Mouse (Mus musculus) thymus, postnatal 10 days (tissue): ENCODE results near the gene Btbd16.

Experiments
- DNase-seq, 2 experiments: peaks; one replicate each; pipeline ENCODE4 v3.0.0; 2021; ENCODE audit warnings: low spot score in 2 of 2

The Btbd16 gene

GRCm38 (mm10) chr7:130773914-130774630 lies at the start of gene Btbd16:
Gene Btbd16, plus strand, starts transcription at chr7:130774069.
- peak; percentile 40 to 42 for DNase-seq

- no peak for DNase-seq
Measured at GRCm38 (mm10) chr7:130726185-130726584, 47.7 kb upstream of the Btbd16 start.

DNA sequence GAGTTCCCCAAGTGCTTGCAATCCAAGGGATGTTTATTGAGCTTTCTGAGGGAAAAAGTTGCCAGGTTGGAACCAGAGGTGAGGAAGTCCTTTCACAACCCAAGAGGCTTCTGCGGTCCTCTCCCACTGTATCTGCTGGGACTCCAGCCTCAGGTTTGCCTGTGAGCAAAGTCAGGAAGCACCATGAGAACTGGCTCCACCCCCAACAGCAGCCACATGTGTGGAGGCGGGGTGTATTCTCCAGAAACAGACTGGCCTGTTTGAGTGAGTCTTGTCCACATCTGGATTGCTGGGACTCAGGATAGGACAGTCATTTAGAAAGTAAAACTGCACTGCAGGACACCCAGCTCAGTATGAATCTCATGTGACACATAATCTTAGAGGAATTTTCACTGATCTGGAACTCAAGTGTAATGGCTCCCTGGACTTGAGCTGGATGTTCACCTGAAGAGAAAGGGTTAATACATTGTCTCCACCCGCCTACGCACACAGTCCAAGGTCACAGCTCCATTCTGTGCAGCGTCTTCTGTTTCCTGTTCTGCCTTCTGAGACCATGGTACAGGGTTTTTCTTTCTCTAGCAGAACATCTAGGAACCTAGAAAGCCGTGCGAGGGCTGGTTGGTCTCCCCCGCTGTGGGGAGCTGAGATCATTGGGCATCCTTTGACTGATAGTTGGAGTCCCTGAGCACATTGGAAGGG lies 47.0 kb upstream of the Btbd16 start:
- no peak for DNase-seq

DNA sequence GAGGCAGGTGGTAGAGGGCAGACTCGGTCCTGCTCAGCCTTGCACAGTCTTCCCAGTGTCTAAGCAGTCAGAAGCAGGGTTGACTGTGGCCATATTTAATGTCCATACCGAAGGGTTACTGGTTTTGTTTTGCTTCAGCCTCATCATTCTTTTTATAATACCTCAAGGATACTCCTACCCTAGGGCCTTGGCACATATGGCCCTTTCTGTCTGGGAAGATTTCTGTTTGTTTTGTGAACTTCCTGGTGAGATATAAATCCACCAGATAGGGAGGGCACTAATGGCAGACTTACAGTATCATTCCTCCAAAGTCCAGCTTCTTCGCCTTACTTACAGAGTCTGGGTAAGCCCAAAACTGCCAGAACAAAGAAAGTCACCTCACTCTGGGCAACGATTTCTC lies 46.3 kb upstream of the Btbd16 start:
- DNase-seq = no peak

DNA sequence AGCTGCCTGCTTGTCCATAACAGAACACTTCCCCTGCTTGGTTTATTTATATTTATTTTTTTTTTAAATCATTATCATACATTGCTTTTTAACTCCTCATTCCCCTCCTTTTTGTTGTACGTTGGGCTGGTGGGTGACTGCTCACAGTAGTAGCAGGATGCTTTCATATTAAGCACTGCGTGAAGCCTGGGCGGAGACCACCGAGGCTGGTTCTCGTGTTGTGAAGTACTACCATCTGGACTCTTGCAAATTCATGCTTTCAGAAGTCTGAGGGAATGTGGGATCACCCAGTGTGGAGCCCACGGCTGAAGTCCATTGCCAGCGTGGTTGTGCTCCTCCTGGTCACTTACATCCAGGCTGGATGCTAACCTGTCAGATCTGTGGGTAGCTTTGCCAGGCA lies 42.1 kb upstream of the Btbd16 start:
- DNase-seq = no peak

DNA sequence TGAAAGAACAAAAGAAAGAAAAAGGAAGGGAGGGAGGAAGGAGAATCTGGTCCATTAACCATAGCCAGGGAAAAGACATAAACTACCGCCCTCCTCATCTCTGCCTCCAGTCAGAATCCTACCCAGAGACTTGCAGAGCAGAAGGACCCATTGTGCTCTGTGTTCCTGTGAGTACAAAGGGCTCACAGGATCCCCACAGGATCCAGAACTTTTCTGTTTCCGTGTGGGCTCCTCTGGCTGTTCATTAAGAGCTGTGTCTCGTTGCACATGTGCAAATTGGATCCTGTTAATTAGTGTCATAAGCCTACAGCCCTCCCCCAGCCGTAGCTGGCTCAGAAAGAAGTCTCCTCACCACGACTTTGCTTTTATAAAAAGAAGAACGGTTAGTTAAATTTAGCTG lies 41.0 kb upstream of the Btbd16 start:
- DNase-seq = no peak

GRCm38 (mm10) chr7:130733423-130733822 lies 40.4 kb upstream of the Btbd16 start:
- DNase-seq = no peak

- DNase-seq = no peak
Measured at GRCm38 (mm10) chr7:130734195-130734787, 39.6 kb upstream of the Btbd16 start.

- no peak for DNase-seq
Measured at GRCm38 (mm10) chr7:130741099-130741498, 32.8 kb upstream of the Btbd16 start.

DNA sequence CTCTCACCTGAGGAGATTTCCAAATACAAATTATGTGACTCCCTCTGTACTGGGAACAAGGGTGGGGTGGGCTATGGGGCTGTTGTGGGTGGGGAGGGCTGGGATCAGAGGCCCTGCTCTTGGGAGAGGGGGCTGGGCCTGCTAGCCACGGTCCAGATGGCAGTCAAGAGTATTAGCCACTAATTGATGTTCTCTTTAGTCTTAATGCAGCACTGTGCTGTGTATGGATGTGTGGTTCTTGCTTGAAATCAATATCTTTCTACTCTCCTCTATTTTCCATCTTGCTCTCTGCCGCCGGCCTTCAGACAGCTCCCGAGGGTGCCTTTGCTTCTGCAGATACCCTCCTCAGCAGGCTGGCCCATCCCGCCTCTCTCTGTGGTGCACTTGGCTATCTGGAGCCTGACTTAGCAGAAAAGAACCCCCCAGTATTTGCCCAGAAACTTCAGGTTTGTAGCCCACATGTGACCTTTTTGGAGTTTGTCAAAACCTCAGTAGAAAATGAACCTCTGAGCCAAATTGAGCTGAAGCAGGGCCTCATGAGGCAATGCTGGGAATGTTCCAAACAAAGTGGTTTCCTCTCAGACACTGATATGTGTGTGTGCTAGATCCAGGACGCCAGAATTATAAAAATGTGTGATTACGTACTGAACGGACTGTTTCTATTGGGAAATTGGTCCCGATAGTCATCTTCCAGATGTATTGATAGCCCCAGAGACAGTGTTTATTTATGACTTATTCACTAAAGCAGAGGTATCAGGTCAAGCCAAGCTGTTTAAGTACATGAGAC lies 30.4 kb upstream of the Btbd16 start:
- no peak for DNase-seq

- DNase-seq = no peak
Measured at GRCm38 (mm10) chr7:130749165-130749564, 24.7 kb upstream of the Btbd16 start.

DNA sequence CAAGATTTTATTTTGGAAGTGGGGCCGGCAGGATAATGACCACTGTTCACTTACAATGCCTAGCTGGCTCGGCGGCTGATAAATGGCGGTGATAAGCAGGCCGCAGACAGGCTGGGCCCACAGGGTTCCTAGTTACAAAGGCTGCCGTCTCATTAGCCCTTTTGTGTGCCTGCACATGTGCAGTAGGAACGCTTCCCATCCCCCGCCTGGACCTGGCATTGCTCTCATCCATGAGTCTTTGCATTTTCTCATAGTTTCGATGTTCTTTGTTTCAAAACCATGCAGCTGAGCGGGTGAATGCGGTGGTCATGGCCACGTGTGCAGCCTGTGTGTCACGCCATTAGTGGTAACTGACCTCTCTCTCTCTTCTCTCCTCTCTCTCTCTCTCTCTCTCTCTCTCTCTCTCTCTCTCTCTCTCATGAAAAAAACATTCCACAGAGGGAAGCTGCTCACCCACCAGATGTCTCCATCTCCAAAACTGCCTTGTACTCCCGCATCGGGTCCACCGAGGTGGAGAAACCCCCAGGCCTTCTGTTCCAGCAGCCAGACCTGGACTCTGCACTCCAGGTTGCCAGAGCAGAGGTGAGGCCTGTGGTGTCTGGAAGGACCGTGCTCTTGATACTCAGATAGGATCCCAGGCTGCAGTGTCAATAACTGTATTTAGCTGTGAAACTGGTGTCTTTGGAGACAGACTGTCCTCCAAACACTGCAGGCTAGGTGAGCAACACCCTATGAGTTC lies 22.9 kb upstream of the Btbd16 start:
- no peak for DNase-seq

DNA sequence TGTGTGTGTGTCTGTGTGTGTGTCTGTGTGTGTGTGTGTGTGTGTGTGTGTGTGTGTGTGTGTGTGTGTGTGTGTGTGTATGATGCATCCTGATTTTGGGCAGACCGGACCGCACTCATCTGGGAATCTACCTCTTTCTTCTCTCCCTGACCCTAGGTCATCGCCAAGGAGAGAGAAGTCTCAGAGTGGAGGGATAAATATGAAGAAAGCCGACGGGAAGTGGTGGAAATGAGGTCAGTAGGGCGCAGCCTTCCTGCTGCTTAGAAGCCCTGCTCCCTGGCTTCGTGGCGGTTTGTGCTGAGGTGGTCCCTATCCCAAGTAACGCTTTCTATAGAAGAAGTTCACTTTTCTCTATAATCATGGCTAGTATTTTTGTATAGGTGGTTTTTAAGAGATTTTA lies 22.2 kb upstream of the Btbd16 start:
- no peak for DNase-seq

- DNase-seq = no peak
Measured at GRCm38 (mm10) chr7:130754790-130755189, 19.1 kb upstream of the Btbd16 start.

- DNase-seq = no peak
Measured at GRCm38 (mm10) chr7:130756343-130756835, 17.5 kb upstream of the Btbd16 start.

GRCm38 (mm10) chr7:130757326-130757865 lies 16.5 kb upstream of the Btbd16 start:
- DNase-seq = no peak

GRCm38 (mm10) chr7:130762071-130762897 lies 11.6 kb upstream of the Btbd16 start:
- peak; percentile 28 to 67 for DNase-seq

DNA sequence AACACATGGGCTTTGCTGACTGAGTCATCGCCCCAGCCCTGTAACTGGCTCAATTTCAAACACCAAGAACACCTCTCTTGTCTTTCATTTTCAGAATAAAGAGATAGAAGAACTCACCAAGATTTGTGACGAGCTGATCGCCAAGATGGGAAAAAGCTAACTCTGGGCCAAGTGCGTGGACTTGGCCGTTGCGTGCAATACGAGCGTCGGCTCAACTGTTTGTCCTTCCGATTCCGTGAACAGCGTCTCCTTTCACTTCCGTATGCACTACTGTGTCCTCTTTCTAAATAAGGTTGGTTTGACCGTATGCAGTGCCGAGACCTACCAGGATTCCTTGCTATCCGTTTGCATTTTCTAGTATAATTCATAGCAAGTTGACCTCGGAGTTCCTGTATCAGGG lies 9.7 kb upstream of the Btbd16 start:
- no peak for DNase-seq

DNA sequence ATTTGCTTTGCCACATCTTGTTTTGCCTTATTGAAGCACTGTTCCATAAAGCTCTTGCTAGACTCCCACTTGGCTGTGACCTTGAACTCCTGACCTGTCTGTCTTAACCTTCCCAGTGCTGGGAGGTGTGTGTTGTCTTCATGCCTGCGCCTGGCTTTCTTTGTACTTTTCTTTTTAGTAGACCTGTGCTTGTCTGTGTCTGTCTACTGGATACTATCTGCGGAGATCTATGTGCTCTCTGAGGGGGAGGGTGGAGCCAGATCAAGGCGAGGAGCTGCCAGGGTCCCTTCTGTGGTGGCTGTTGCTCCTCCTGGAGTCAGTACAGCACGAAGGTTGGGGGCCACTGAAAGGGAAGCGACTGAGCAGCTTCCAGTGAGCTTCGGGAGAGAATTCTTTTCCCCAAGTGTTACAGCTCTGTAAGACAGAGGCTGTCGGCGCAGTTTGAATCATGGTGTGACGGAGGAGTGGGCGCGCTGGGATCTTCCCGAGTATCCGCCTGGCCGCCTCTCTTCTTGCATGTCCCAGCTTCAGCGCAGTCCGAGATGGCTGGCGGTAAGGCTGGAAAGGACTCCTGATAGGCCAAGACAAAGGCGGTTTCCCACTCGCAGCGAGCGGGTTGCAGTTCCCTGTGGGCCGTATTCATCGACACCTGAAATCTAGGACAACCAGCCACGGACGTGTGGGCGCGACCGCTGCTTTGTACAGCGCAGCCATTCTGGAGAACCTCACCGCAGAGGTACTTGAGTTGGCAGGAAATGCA lies 7.3 kb upstream of the Btbd16 start:
- DNase-seq = no peak
